8 mouse cellular contexts compared by ENCODE assay signal in genomic region chr13:12650877-12651176, GRCm38 (mm10).
DNase-seq lines count a peak whose midpoint lies in the region; ATAC-seq and TF ChIP-seq lines count a peak whose summit lies in the region.
"Not testable (repeated sequence)": the region's sequence is repeated elsewhere in the genome, so short reads cannot be mapped to it uniquely, and the experiment has no call there.

No protein-coding gene starts in this region.

- peak overlapping the region; percentile 38 for H3K4me3 ChIP-seq in hindbrain, postnatal 0 days (ENCODE audit: low read length)

- H3K4me1 ChIP-seq in hindbrain, postnatal 0 days (ENCODE audit: insufficient read depth, low read length): not testable (repeated sequence)

- H3K27me3 ChIP-seq in hindbrain, postnatal 0 days (ENCODE audit: insufficient read depth, low read length): not testable (repeated sequence)

- not testable (repeated sequence) for H3K36me3 ChIP-seq in hindbrain, postnatal 0 days (ENCODE audit: insufficient read depth, low read length)

- WGBS in hindbrain, postnatal 0 days: 0% methylated on average over 10 of the region's 13 CpGs

- not testable (repeated sequence) for TF ChIP-seq CTCF in hindbrain, postnatal 0 days (IDR thresholded peaks at IDR 0.05; ENCODE audit: low read depth)

- ATAC-seq in hindbrain, postnatal 0 days: peak; percentile 77; the same call in 1 of the 2 replicates

- not testable (repeated sequence) for H3K27ac ChIP-seq in hindbrain, postnatal 0 days

- not testable (repeated sequence) for H3K9me3 ChIP-seq in hindbrain, postnatal 0 days (ENCODE audit: low read length)

- not testable (repeated sequence) for H3K9ac ChIP-seq in hindbrain, postnatal 0 days (replicated peaks; ENCODE audit: low read length)

- peak overlapping the region; percentile 51 for H3K4me2 ChIP-seq in hindbrain, postnatal 0 days (ENCODE audit: low read depth, low read length)

- DNase-seq in T-cell, adult 2 months (ENCODE audit: low spot score): peak; percentile 6
- DNase-seq in embryo, embryonic 10 days (ENCODE audit: low spot score): peak; percentile 57
- peak; percentile 34 for DNase-seq in gastrocnemius, postnatal 10 days
- peak; percentile 63 for DNase-seq in hindbrain, postnatal 0 days (ENCODE audit: low spot score)
- peak; percentile 42 to 53 for DNase-seq in left cerebral cortex, adult 18-20 months (ENCODE audit: low spot score in 2 of 2)
- DNase-seq in lung, postnatal 14 days: peak; percentile 63
- peak; percentile 18 for DNase-seq in ovary, postnatal 10 days (ENCODE audit: low spot score)
- peak; percentile 55 for DNase-seq in thymus, postnatal 25 days

Comparison
In these comparisons a context has a peak if more than half of its experiments do, and no peak if none do; other contexts are left out.
1. DNase-seq: peak in every context shown above with its lines; median percentile 63 in hindbrain, postnatal 0 days; 63 in lung, postnatal 14 days; 57 in embryo, embryonic 10 days; 55 in thymus, postnatal 25 days; 48 in left cerebral cortex, adult 18-20 months; 34 in gastrocnemius, postnatal 10 days; 18 in ovary, postnatal 10 days; 6 in T-cell, adult 2 months.